Mouse (Mus musculus): ENCODE measurements around the gene Zfp536. TPM values are rescaled to one million over a fixed set of nuclear protein-coding genes. Genes with fewer than 3 reads are reported as not detected.

Zfp536 gene
- polyA plus RNA-seq, 1 experiment from 2014 or later, result 4.9 TPM

DNA sequence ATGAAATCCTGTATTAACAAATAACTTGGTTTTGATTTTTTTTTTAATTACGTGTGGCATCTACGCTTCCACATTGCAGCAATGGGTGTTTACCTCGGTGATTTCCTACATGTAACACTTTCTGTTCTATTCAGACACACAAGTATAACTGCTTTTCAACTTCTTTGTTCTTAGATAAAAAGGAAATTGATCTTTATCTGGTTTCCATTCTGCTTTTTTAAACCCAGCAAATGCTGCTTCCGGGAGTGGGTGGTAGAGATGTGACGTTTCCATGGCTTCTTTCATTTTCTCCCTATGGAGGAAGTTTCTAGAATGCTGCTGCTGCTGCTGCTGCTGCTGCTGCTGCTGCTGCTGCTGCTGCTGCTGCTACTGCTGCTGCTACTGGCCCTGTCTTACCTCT is 283.1 kb downstream of the Zfp536 start:
- no peak overlapping the region for H3K9ac ChIP-seq
- 68% methylated on average over 5 of the region's 5 CpGs for WGBS

DNA sequence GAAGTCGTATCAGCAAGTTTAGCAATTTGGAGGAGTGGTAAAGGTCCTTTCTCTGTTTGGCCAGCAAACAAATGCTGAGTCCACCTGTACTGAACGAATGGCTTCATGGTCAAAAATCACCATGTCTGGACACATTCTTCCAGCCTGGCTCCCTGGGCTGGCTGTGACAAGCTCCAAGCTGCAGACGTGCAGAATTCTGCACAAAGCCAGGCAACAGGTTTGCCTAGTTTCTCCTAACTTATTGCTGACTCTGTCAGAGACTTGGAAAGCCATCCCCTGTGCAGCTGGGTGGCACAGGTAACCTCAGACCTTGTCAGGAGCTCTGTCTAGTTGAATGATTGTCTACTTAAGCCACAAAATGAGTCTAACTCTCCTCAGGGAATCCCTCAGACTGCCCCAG is 288.5 kb downstream of the Zfp536 start:
- Histone ChIP-seq H3K4me2 (no peak overlapping the region), H3K9ac (no peak overlapping the region), H3K4me3 (no peak overlapping the region), H3K27ac (no peak overlapping the region), H3K36me3 (no peaks in the 10 kb centered on the region), H3K27me3 (no peaks in the 10 kb centered on the region), H3K9me3 (replicated peaks) (no peaks in the 10 kb centered on the region), H3K4me1 (replicated peaks) (no peaks in the 10 kb centered on the region)
- no peak for ATAC-seq (replicated peaks; ENCODE audit: insufficient number of reproducible peaks, insufficient read depth, low FRiP score, low read depth)
- WGBS, result 66% methylated on average over 3 of the region's 3 CpGs

More for the DNA sequence above, 283.1 kb downstream of the Zfp536 start:
- H3K4me3 ChIP-seq, result no peak overlapping the region
- no peak overlapping the region for H3K27ac ChIP-seq
- no peak overlapping the region for H3K4me2 ChIP-seq
- no peaks in the 10 kb centered on the region for H3K9me3 ChIP-seq (replicated peaks)
- H3K27me3 ChIP-seq, result no peaks in the 10 kb centered on the region
- H3K36me3 ChIP-seq, result no peaks in the 10 kb centered on the region
- H3K4me1 ChIP-seq (replicated peaks), result no peaks in the 10 kb centered on the region
- no peak for ATAC-seq (replicated peaks; ENCODE audit: insufficient number of reproducible peaks, insufficient read depth, low FRiP score, low read depth)

DNA sequence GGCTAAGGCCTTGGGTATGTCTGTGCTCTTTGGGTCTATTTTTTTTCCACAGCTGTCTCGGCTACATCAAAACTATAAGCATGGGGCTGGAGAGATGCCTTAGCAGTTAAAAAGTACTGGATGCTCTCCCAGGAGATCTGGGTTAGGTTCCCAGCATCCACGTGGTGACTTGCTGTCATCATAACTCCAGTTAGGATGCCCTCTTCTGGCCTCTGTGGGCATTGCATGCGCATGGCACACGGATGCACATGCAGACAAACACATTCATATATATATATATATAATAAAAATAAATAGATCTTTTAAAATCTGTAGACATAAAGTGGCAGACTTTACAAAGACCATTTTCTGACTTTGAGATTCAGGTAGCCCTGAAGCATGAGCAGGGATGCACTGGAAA is 290.9 kb downstream of the Zfp536 start:
- no peak overlapping the region for H3K4me3 ChIP-seq
- no peak overlapping the region for H3K27ac ChIP-seq
- 72% methylated on average over 4 of the region's 4 CpGs for WGBS
- ATAC-seq (replicated peaks; ENCODE audit: insufficient number of reproducible peaks, insufficient read depth, low FRiP score, low read depth), result no peak
- no peaks in the 10 kb centered on the region for H3K9me3 ChIP-seq (replicated peaks)
- H3K36me3 ChIP-seq, result no peaks in the 10 kb centered on the region
- H3K9ac ChIP-seq, result no peak overlapping the region
- H3K27me3 ChIP-seq, result no peaks in the 10 kb centered on the region
- no peaks in the 10 kb centered on the region for H3K4me1 ChIP-seq (replicated peaks)
- H3K4me2 ChIP-seq, result no peak overlapping the region

DNA sequence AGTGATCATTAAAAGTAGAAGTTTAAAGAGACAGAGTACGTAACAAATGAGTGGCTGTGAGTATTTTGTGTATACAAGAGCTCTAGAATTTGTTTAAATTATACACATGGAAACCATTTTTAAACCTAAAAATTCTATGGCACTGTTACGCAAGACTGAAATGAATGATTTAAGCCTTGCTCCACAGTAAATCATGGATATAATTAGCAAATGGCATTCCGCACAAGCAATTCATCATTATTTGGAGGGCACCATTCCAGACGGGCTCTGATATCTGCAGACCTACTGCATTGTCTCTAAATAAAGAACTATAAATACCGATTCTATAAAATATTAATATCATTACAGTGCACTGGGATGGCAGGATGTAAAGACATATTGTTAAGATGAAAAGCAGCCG is 292.3 kb downstream of the Zfp536 start:
- Histone ChIP-seq H3K4me1 (replicated peaks) (no peaks in the 10 kb centered on the region), H3K4me3 (no peak overlapping the region), H3K9ac (no peak overlapping the region), H3K36me3 (no peaks in the 10 kb centered on the region), H3K4me2 (no peak overlapping the region), H3K27me3 (no peaks in the 10 kb centered on the region), H3K9me3 (replicated peaks) (no peaks in the 10 kb centered on the region), H3K27ac (no peak overlapping the region)
- no peak for ATAC-seq (replicated peaks; ENCODE audit: insufficient number of reproducible peaks, insufficient read depth, low FRiP score, low read depth)
- WGBS, result 75% methylated on average over 6 of the region's 6 CpGs

DNA sequence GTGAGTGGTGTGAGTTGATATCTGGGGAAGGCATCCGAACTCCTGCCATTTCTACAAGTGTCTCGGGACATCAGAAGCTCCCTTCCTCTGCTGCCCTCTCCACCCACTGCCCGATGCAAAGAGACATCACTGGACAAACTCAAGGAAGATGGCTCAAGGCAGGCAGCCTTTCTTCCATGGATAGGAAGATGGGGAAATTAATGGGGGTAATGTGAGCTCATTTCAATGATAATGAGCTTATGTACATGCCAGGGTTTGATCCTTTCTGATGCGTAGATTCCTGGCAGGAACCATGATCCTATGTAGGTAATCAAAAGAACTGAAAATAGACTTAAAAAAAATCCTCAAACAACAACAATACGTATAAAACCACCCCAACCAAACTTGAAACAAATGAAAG is 296.1 kb downstream of the Zfp536 start:
- H3K27me3 ChIP-seq, result no peaks in the 10 kb centered on the region
- H3K4me1 ChIP-seq (replicated peaks), result no peaks in the 10 kb centered on the region
- no peak overlapping the region for H3K4me2 ChIP-seq
- no peak overlapping the region for H3K4me3 ChIP-seq
- 82% methylated on average over 5 of the region's 5 CpGs for WGBS
- H3K36me3 ChIP-seq, result no peaks in the 10 kb centered on the region
- H3K9me3 ChIP-seq (replicated peaks), result no peaks in the 10 kb centered on the region
- H3K27ac ChIP-seq, result no peak overlapping the region
- no peak overlapping the region for H3K9ac ChIP-seq
- no peak for ATAC-seq (replicated peaks; ENCODE audit: insufficient number of reproducible peaks, insufficient read depth, low FRiP score, low read depth)

DNA sequence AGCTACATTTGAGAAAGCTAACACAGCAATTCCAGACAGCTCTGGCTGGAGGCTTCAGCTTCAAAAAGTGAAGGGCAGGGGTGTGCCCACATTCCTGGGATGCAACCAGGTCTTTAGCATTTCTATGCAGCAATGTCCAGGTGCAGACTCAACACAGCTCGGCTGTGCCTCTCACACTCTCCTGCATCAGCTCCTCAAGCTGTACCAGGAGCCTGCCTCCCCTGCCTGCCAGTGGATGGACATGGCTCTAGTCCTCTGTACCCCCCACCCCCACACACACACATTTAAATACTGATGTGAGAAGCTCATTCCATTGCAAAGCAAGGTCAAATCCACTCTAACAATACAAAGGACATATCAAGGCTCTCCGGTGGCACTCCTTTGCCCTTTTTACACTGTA is 298.0 kb downstream of the Zfp536 start:
- Histone ChIP-seq H3K27me3 (no peaks in the 10 kb centered on the region), H3K4me2 (no peak overlapping the region), H3K27ac (no peak overlapping the region), H3K4me3 (no peak overlapping the region), H3K4me1 (replicated peaks) (no peaks in the 10 kb centered on the region), H3K9ac (no peak overlapping the region), H3K9me3 (replicated peaks) (no peaks in the 10 kb centered on the region), H3K36me3 (no peaks in the 10 kb centered on the region)
- ATAC-seq (replicated peaks; ENCODE audit: insufficient number of reproducible peaks, insufficient read depth, low FRiP score, low read depth), result no peak
- 76% methylated on average over 2 of the region's 2 CpGs for WGBS

DNA sequence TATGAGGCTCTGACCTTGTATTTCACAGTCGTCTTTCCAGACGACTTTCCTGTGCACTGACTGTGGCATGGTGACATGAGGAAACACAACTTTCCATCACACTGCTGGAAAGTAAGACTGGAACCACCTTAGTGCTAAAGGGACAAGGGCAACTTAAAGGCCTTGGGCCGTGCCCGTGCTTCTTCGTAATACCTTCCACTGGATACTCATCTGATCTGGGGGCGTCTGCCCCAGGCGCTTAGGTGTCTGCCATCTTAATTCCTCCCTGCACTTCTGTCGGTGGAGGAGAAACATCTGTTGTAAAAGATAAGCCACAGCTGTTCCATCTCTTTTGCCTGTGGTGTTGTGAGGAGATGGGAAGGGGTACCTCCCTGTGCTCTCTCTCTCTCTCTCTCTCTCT is 299.2 kb downstream of the Zfp536 start:
- Histone ChIP-seq H3K27me3 (no peaks in the 10 kb centered on the region), H3K27ac (no peak overlapping the region), H3K4me1 (replicated peaks) (no peaks in the 10 kb centered on the region), H3K4me3 (no peak overlapping the region), H3K36me3 (no peaks in the 10 kb centered on the region), H3K9me3 (replicated peaks) (no peaks in the 10 kb centered on the region), H3K9ac (no peak overlapping the region), H3K4me2 (no peak overlapping the region)
- ATAC-seq (replicated peaks; ENCODE audit: insufficient number of reproducible peaks, insufficient read depth, low FRiP score, low read depth), result no peak
- WGBS, result 55% methylated on average over 8 of the region's 8 CpGs

DNA sequence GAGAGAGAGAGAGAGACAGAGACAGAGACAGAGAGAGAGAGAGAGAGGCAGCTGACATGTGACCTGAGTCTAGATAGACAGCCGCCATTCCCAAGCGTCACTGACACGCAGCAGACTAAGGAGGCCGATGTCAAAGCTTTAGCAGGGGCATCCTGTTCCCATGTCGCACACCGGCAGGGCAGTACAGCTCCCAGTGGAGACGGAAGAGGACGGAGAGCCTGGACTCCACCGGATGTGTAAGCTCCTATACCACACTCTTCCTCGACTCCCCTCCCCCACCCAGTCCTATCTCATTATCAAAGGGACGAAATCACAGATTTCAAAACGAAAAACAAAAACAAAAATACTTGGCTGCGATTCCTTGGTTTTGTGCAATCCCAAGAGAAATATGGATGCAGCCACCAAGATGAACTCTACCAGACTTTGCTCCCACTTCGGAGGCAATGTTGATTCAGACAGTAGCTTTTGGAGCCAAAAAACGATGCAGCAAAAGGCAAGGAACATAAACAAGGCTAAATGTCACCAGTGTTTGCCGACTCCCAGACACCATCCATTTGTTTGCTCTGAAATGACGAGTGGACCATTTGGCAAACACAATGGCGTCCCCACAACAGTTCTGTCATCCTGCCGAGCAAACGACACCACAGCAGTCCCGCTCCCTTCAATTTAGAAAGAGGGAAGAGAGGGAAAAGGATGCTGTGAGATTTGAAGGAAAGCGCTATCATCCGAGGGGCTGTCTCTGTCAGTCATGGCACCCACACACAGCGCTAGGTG is 299.9 kb downstream of the Zfp536 start:
- Histone ChIP-seq H3K36me3 (no peaks in the 10 kb centered on the region), H3K4me1 (replicated peaks) (no peaks in the 10 kb centered on the region), H3K9ac (no peak overlapping the region), H3K27ac (no peak overlapping the region), H3K4me2 (no peak overlapping the region), H3K4me3 (no peak overlapping the region), H3K9me3 (replicated peaks) (no peaks in the 10 kb centered on the region), H3K27me3 (no peaks in the 10 kb centered on the region)
- ATAC-seq (replicated peaks; ENCODE audit: insufficient number of reproducible peaks, insufficient read depth, low FRiP score, low read depth), result no peak
- 58% methylated on average over 24 of the region's 24 CpGs for WGBS

DNA sequence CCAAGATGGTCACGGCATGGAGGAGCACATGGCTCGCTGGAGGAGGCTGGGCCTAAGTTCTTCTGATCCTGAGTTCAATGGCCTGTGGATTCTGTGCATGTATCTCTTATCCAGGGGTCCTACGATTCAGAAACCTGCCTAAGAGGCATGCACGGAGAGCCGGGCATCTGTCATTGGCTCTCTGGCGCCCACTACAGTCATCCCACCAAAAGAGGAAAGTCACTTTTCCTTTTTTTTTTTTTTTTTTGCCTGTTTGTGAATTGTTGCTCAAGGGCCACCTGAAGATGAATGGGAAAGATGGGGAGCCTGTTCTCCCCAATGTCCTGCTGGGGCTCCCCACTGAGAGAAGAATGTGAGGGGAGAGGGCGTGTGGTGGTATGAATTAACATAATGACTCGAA is 301.7 kb downstream of the Zfp536 start:
- Histone ChIP-seq H3K27ac (no peak overlapping the region), H3K27me3 (no peaks in the 10 kb centered on the region), H3K9me3 (replicated peaks) (no peaks in the 10 kb centered on the region), H3K36me3 (no peaks in the 10 kb centered on the region), H3K9ac (no peak overlapping the region), H3K4me3 (no peak overlapping the region), H3K4me2 (no peak overlapping the region), H3K4me1 (replicated peaks) (no peaks in the 10 kb centered on the region; the same call in 1 of the 2 replicates)
- no peak for ATAC-seq (replicated peaks; ENCODE audit: insufficient number of reproducible peaks, insufficient read depth, low FRiP score, low read depth)
- whole genome bisulfite sequencing, result 53% methylated on average over 8 of the region's 8 CpGs

DNA sequence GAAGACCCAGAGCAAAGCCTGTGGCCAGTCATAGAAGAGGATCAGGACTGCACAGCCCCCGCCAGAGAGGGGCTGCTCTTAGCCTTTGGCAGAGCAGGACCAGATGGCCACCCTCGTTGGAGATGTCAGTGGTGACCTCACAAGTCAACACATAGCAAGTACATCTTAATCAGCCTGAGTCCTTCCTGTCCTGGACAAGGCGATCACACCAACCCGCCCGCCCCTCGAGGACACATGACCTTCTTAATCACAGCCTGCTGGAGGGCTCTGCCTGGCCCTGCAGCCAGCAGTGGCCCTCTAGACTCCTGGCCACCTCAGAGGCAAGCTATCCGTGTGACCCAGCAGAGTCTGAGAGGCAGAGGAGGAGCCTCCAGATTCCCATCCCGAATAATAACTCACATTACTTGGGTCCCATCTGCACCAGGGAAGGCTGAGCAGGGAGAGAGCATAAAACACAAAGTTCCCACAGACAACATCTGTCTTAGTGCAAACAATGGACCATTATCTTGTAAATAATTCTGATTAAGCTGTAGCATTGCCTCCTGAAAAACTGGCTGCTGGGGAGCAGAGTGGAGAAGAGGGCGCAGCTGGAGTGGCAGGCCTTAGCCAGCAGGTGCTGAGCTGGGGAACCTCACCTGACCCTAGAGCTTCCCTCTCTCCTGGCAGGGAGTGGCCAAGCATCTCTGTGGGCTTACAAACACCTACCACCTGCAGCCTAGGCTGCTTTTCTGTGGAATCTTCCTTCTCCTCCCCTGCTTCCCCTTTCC is 306.8 kb downstream of the Zfp536 start:
- Histone ChIP-seq H3K27ac (no peak overlapping the region), H3K36me3 (no peaks in the 10 kb centered on the region), H3K9me3 (replicated peaks) (no peaks in the 10 kb centered on the region), H3K27me3 (no peaks in the 10 kb centered on the region), H3K4me2 (no peak overlapping the region), H3K4me1 (replicated peaks) (no peaks in the 10 kb centered on the region; the same call in none of the 2 replicates), H3K4me3 (no peak overlapping the region), H3K9ac (no peak overlapping the region)
- no peak for ATAC-seq (replicated peaks; ENCODE audit: insufficient number of reproducible peaks, insufficient read depth, low FRiP score, low read depth)
- 32% methylated on average over 9 of the region's 9 CpGs for WGBS

DNA sequence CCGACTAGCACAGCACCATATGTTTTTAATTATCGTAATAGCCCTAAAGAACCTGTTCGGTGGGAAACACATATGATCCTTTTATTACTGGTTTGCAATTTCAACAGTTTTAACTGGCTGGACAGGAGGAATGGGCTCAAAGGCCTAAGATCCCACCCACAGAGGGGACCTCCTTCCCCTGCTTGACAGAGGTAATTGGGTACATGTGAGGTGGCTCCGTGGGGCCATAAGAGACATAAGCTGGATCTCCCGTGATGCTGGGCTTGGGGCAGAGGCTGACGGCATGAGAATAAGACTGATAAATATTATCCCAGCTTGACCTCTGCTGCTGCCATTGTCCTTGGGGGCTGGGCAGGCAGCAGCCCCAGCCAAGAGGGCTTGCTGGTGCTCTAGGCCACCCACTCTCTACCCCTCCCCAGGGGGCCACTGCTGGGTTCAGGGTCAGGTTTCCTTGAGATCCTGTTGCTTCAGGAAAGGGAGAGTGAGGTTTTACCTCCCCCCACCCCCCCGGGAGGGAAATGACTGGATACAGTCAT is 309.2 kb downstream of the Zfp536 start:
- WGBS, result 52% methylated on average over 7 of the region's 7 CpGs
- no peak overlapping the region for H3K4me2 ChIP-seq

More for the DNA sequence above, 309.2 kb downstream of the Zfp536 start:
- Histone ChIP-seq H3K36me3 (no peaks in the 10 kb centered on the region), H3K4me3 (no peak overlapping the region), H3K4me1 (replicated peaks) (no peaks in the 10 kb centered on the region; the same call in none of the 2 replicates), H3K9ac (no peak overlapping the region), H3K27me3 (no peaks in the 10 kb centered on the region), H3K9me3 (replicated peaks) (no peaks in the 10 kb centered on the region), H3K27ac (no peak overlapping the region)
- ATAC-seq (replicated peaks; ENCODE audit: insufficient number of reproducible peaks, insufficient read depth, low FRiP score, low read depth), result no peak

Measured in heart, embryonic 15.5 days (tissue).